Mouse (Mus musculus) lung, embryonic 15.5 days (tissue): ENCODE data around the gene Gm10577. TPM values are rescaled to one million over a fixed set of nuclear protein-coding genes. Genes with fewer than 3 reads are reported as not detected.
A peak's percentile ranks its signal among the peaks of the same experiment; 100 is the strongest.

Experiments used
- ATAC-seq: fragments of 200-750 bp; cut with Nextera tagmentation; 2 replicates; pipeline ENCODE4 v1.8.0; 2017; ENCODE audit warnings: moderate number of reproducible peaks, borderline replicate concordance; ENCODE audit not compliant: low FRiP score, low TSS enrichment; ENCODE audit errors: extremely low read depth
- H3K27ac ChIP-seq: fragments of 300-500 bp; sonication (generic); 2 replicates; pipeline ENCODE4 v1.5.1; 2015; ENCODE audit warnings: moderate library complexity, mild to moderate bottlenecking, inconsistent platforms
- H3K27me3 ChIP-seq: fragments of 300-500 bp; sonication (generic); 2 replicates; pipeline ENCODE4 v1.6.1; 2015; ENCODE audit warnings: inconsistent platforms
- H3K36me3 ChIP-seq: fragments of 300-500 bp; sonication (generic); 2 replicates; pipeline ENCODE4 v1.6.1; 2015; ENCODE audit warnings: inconsistent platforms
- H3K4me1 ChIP-seq: fragments of 300-500 bp; sonication (generic); 2 replicates; pipeline ENCODE4 v1.6.1; 2015; ENCODE audit warnings: inconsistent platforms
- H3K4me2 ChIP-seq: fragments of 300-500 bp; sonication (generic); 2 replicates; pipeline ENCODE4 v1.6.1; 2015; ENCODE audit warnings: inconsistent platforms, mild to moderate bottlenecking, moderate library complexity
- H3K4me3 ChIP-seq: fragments of 300-500 bp; sonication (generic); 2 replicates; pipeline ENCODE4 v1.5.1; 2015; ENCODE audit warnings: mild to moderate bottlenecking, inconsistent platforms
- H3K9ac ChIP-seq: fragments of 300-500 bp; sonication (generic); 2 replicates; pipeline ENCODE4 v1.6.1; 2015; ENCODE audit warnings: inconsistent platforms
- H3K9me3 ChIP-seq: fragments of 300-500 bp; sonication (generic); 2 replicates; pipeline ENCODE4 v1.6.1; 2016; ENCODE audit warnings: inconsistent platforms
- WGBS: fragments of 180-500 bp; shearing (Covaris S2); methylation state at CpG from one replicate; pipeline ENCODE4 v1.1.7; 2015; 5-methylcytosine and 5-hydroxymethylcytosine counted together
- polyA plus RNA-seq: library from polyadenylated mRNA; unstranded; fragments of >200 nt; fragmentation: Nextera tagmentation; extraction: Ambion mirVana; gene quantifications from 2 replicates; pipeline ENCODE4 v1.2.1, GENCODE M21; 2015

Gene Gm10577
- not detected in 2 replicates for polyA plus RNA-seq

- Histone ChIP-seq H3K27ac (no peak within 1 kb of the TSS), H3K9ac (no peak within 1 kb of the TSS), H3K4me2 (no peak within 1 kb of the TSS), H3K36me3 (no peaks in the 10 kb centered on the region), H3K27me3 (no peaks in the 10 kb centered on the region), H3K4me1 (no peaks in the 10 kb centered on the region), H3K9me3 (0 out of 2 replicates have a peak, but pooled peaks cover under 1% of the 10 kb centered on the region), H3K4me3 (no peak within 1 kb of the TSS)
- WGBS = 71% methylated on average over 4 of the region's 4 CpGs
- ATAC-seq = no peak
Measured at GRCm38 (mm10) chr4:101020596-101020995, at the start of gene Gm10577. Gene Gm10577, minus strand, starts transcription at chr4:101020696.

GRCm38 (mm10) chr4:101069154-101069971 is 48.9 kb upstream of the Gm10577 start:
- Histone ChIP-seq H3K4me2 (peak overlapping the region; percentile 88), H3K4me3 (peak overlapping the region; percentile 79), H3K4me1 (peaks cover 9% of the 10 kb centered on the region), H3K27me3 (no peaks in the 10 kb centered on the region), H3K27ac (peak overlapping the region; percentile 69), H3K36me3 (no peaks in the 10 kb centered on the region), H3K9me3 (no peaks in the 10 kb centered on the region), H3K9ac (peak overlapping the region; percentile 74)
- WGBS = under 1% methylated on average over 55 of the region's 55 CpGs
- ATAC-seq = peak; percentile 73

- Histone ChIP-seq H3K9ac (peak within 1 kb of the TSS; percentile 74), H3K4me3 (peak within 1 kb of the TSS; percentile 79), H3K36me3 (no peaks in the 10 kb centered on the region), H3K4me1 (peaks cover 9% of the 10 kb centered on the region), H3K27ac (peak within 1 kb of the TSS; percentile 69), H3K27me3 (no peaks in the 10 kb centered on the region), H3K4me2 (peak within 1 kb of the TSS; percentile 88), H3K9me3 (no peaks in the 10 kb centered on the region)
- WGBS = 1% methylated on average over 45 of the region's 54 CpGs
- ATAC-seq = peak; percentile 89
Measured at GRCm38 (mm10) chr4:101068786-101069153, 48.3 kb upstream of the Gm10577 start, which contains the start of gene Raver2. Gene Raver2, plus strand, starts transcription at chr4:101068983.

- H3K4me2 ChIP-seq = no peak overlapping the region
- H3K36me3 ChIP-seq = no peaks in the 10 kb centered on the region
Measured at GRCm38 (mm10) chr4:101066401-101066800, 45.9 kb upstream of the Gm10577 start.

GRCm38 (mm10) chr4:101062146-101062545 is 41.6 kb upstream of the Gm10577 start:
- H3K4me2 ChIP-seq = no peak overlapping the region
- H3K36me3 ChIP-seq = no peaks in the 10 kb centered on the region
- no peaks in the 10 kb centered on the region for H3K27me3 ChIP-seq
- ATAC-seq = peak; percentile 97
- 38% methylated on average over 2 of the region's 2 CpGs for WGBS
- no peak overlapping the region for H3K4me3 ChIP-seq
- H3K27ac ChIP-seq = no peak overlapping the region
- no peak overlapping the region for H3K9ac ChIP-seq
- no peaks in the 10 kb centered on the region for H3K9me3 ChIP-seq
- H3K4me1 ChIP-seq = 0 out of 2 replicates have a peak, but pooled peaks cover 3% of the 10 kb centered on the region

More at GRCm38 (mm10) chr4:101066401-101066800, 45.9 kb upstream of the Gm10577 start:
- Histone ChIP-seq H3K27me3 (no peaks in the 10 kb centered on the region), H3K4me1 (peaks cover 9% of the 10 kb centered on the region), H3K27ac (no peak overlapping the region), H3K9ac (no peak overlapping the region), H3K9me3 (no peaks in the 10 kb centered on the region), H3K4me3 (no peak overlapping the region)
- ATAC-seq = no peak
- 48% methylated on average over 5 of the region's 5 CpGs for WGBS

- no peaks in the 10 kb centered on the region for H3K9me3 ChIP-seq
- no peak overlapping the region for H3K27ac ChIP-seq
- no peaks in the 10 kb centered on the region for H3K27me3 ChIP-seq
- no peaks in the 10 kb centered on the region for H3K36me3 ChIP-seq
- no peak overlapping the region for H3K4me2 ChIP-seq
- no peak for ATAC-seq
- whole genome bisulfite sequencing = 45% methylated on average over 4 of the region's 4 CpGs
- peaks cover 6% of the 10 kb centered on the region; the same call in 1 of the 2 replicates for H3K4me1 ChIP-seq
- no peak overlapping the region for H3K9ac ChIP-seq
- H3K4me3 ChIP-seq = no peak overlapping the region
Measured at GRCm38 (mm10) chr4:101046576-101046975, 26.1 kb upstream of the Gm10577 start.

- Histone ChIP-seq H3K4me1 (peaks cover 6% of the 10 kb centered on the region; the same call in 1 of the 2 replicates), H3K27ac (no peak overlapping the region), H3K36me3 (no peaks in the 10 kb centered on the region), H3K9ac (no peak overlapping the region), H3K9me3 (no peaks in the 10 kb centered on the region), H3K4me2 (no peak overlapping the region), H3K27me3 (no peaks in the 10 kb centered on the region), H3K4me3 (no peak overlapping the region)
- no peak for ATAC-seq
Measured at GRCm38 (mm10) chr4:101044149-101044548, 23.7 kb upstream of the Gm10577 start.

- Histone ChIP-seq H3K36me3 (no peaks in the 10 kb centered on the region), H3K4me1 (peaks cover 6% of the 10 kb centered on the region; the same call in 1 of the 2 replicates), H3K27me3 (no peaks in the 10 kb centered on the region), H3K9me3 (no peaks in the 10 kb centered on the region), H3K4me3 (no peak overlapping the region), H3K27ac (no peak overlapping the region), H3K9ac (no peak overlapping the region), H3K4me2 (no peak overlapping the region)
- no peak for ATAC-seq
- WGBS = 64% methylated on average over 2 of the region's 2 CpGs
Measured at GRCm38 (mm10) chr4:101043691-101044090, 23.2 kb upstream of the Gm10577 start.

GRCm38 (mm10) chr4:101037156-101037555 is 16.7 kb upstream of the Gm10577 start:
- H3K4me3 ChIP-seq = no peak overlapping the region
- H3K27me3 ChIP-seq = no peaks in the 10 kb centered on the region
- no peak overlapping the region for H3K4me2 ChIP-seq
- H3K9me3 ChIP-seq = no peaks in the 10 kb centered on the region
- WGBS = 56% methylated on average over 7 of the region's 7 CpGs
- H3K36me3 ChIP-seq = no peaks in the 10 kb centered on the region
- no peak overlapping the region for H3K27ac ChIP-seq
- no peak overlapping the region for H3K9ac ChIP-seq
- no peaks in the 10 kb centered on the region for H3K4me1 ChIP-seq
- no peak for ATAC-seq

GRCm38 (mm10) chr4:101035131-101035530 is 14.6 kb upstream of the Gm10577 start:
- H3K27me3 ChIP-seq = no peaks in the 10 kb centered on the region
- H3K4me2 ChIP-seq = no peak overlapping the region
- no peaks in the 10 kb centered on the region for H3K4me1 ChIP-seq
- 56% methylated on average over 5 of the region's 5 CpGs for WGBS
- ATAC-seq = no peak
- no peaks in the 10 kb centered on the region for H3K9me3 ChIP-seq
- H3K27ac ChIP-seq = no peak overlapping the region
- H3K4me3 ChIP-seq = no peak overlapping the region
- H3K36me3 ChIP-seq = no peaks in the 10 kb centered on the region
- no peak overlapping the region for H3K9ac ChIP-seq

GRCm38 (mm10) chr4:101033047-101033446 is 12.6 kb upstream of the Gm10577 start:
- WGBS = 60% methylated on average over 3 of the region's 3 CpGs
- Histone ChIP-seq H3K4me1 (no peaks in the 10 kb centered on the region), H3K4me2 (no peak overlapping the region), H3K9me3 (no peaks in the 10 kb centered on the region), H3K4me3 (no peak overlapping the region), H3K27me3 (no peaks in the 10 kb centered on the region), H3K27ac (no peak overlapping the region), H3K9ac (no peak overlapping the region), H3K36me3 (no peaks in the 10 kb centered on the region)
- ATAC-seq = no peak

- Histone ChIP-seq H3K4me2 (no peak overlapping the region), H3K9ac (no peak overlapping the region), H3K4me1 (peaks cover 13% of the 10 kb centered on the region), H3K27me3 (no peaks in the 10 kb centered on the region), H3K4me3 (no peak overlapping the region), H3K27ac (peak overlapping the region; percentile 19; the same call in 1 of the 2 replicates), H3K36me3 (no peaks in the 10 kb centered on the region), H3K9me3 (no peaks in the 10 kb centered on the region)
- 51% methylated on average over 9 of the region's 9 CpGs for WGBS
- ATAC-seq = peak; percentile 70; the same call in 1 of the 2 replicates
Measured at GRCm38 (mm10) chr4:101027852-101028411, 7.4 kb upstream of the Gm10577 start.
